Mouse (Mus musculus): ENCODE results near the gene Tpsg1. TPM values are rescaled to one million over a fixed set of nuclear protein-coding genes. Genes with fewer than 3 reads are reported as not detected.

Gene Tpsg1
- polyA plus RNA-seq, 1 experiment from 2014 or later: 0.47 TPM

- no peak; the same call in 1 of the 2 replicates for ATAC-seq (replicated peaks; ENCODE audit: low FRiP score)
- WGBS: 31% methylated on average over 9 of the region's 9 CpGs
- no peaks in the 10 kb centered on the region for H3K27me3 ChIP-seq
Observed at GRCm38 (mm10) chr17:25374011-25374410, 4.9 kb downstream of the Tpsg1 start.

GRCm38 (mm10) chr17:25394526-25394925 lies 25.5 kb downstream of the Tpsg1 start:
- Histone ChIP-seq H3K4me2 (no peak overlapping the region), H3K4me3 (replicated peaks) (no peak overlapping the region), H3K27ac (no peak overlapping the region), H3K27me3 (no peaks in the 10 kb centered on the region), H3K9me3 (replicated peaks) (no peaks in the 10 kb centered on the region), H3K4me1 (no peaks in the 10 kb centered on the region), H3K36me3 (peaks cover 4% of the 10 kb centered on the region; the same call in 1 of the 2 replicates), H3K9ac (no peak overlapping the region)
- 85% methylated on average over 4 of the region's 4 CpGs for WGBS
- ATAC-seq (replicated peaks; ENCODE audit: low FRiP score): no peak

More at GRCm38 (mm10) chr17:25374011-25374410, 4.9 kb downstream of the Tpsg1 start:
- H3K4me2 ChIP-seq: no peak overlapping the region
- no peak overlapping the region for H3K9ac ChIP-seq
- H3K4me3 ChIP-seq (replicated peaks): no peak overlapping the region
- no peak overlapping the region for H3K27ac ChIP-seq
- no peaks in the 10 kb centered on the region; the same call in 1 of the 2 replicates for H3K36me3 ChIP-seq
- H3K4me1 ChIP-seq: peaks cover 4% of the 10 kb centered on the region; the same call in 1 of the 2 replicates
- H3K9me3 ChIP-seq (replicated peaks): no peaks in the 10 kb centered on the region

- Histone ChIP-seq H3K27me3 (no peaks in the 10 kb centered on the region), H3K36me3 (no peaks in the 10 kb centered on the region), H3K4me3 (replicated peaks) (no peak overlapping the region), H3K9me3 (replicated peaks) (no peaks in the 10 kb centered on the region), H3K4me1 (peaks cover 17% of the 10 kb centered on the region), H3K27ac (no peak overlapping the region), H3K4me2 (no peak overlapping the region), H3K9ac (no peak overlapping the region)
- 33% methylated on average over 14 of the region's 14 CpGs for WGBS
- ATAC-seq (replicated peaks; ENCODE audit: low FRiP score): peak; percentile 26; the same call in 1 of the 2 replicates
Observed at GRCm38 (mm10) chr17:25397804-25398519, 28.9 kb downstream of the Tpsg1 start.

- H3K36me3 ChIP-seq: no peaks in the 10 kb centered on the region
- no peak for ATAC-seq (replicated peaks; ENCODE audit: low FRiP score)
- no peak overlapping the region for H3K4me2 ChIP-seq
- H3K9me3 ChIP-seq (replicated peaks): no peaks in the 10 kb centered on the region
- peaks cover 17% of the 10 kb centered on the region for H3K4me1 ChIP-seq
- no peaks in the 10 kb centered on the region for H3K27me3 ChIP-seq
- no peak overlapping the region for H3K27ac ChIP-seq
- WGBS: 37% methylated on average over 13 of the region's 13 CpGs
- H3K9ac ChIP-seq: no peak overlapping the region
- H3K4me3 ChIP-seq (replicated peaks): no peak overlapping the region
Observed at GRCm38 (mm10) chr17:25398520-25398838, 29.4 kb downstream of the Tpsg1 start.

GRCm38 (mm10) chr17:25400443-25400842 lies 31.4 kb downstream of the Tpsg1 start:
- Histone ChIP-seq H3K9ac (no peak overlapping the region), H3K27me3 (no peaks in the 10 kb centered on the region), H3K4me1 (peaks cover 32% of the 10 kb centered on the region), H3K36me3 (no peaks in the 10 kb centered on the region), H3K4me2 (no peak overlapping the region), H3K9me3 (replicated peaks) (no peaks in the 10 kb centered on the region), H3K4me3 (replicated peaks) (no peak overlapping the region), H3K27ac (no peak overlapping the region)
- WGBS: 11% methylated on average over 7 of the region's 7 CpGs
- no peak for ATAC-seq (replicated peaks; ENCODE audit: low FRiP score)

GRCm38 (mm10) chr17:25401491-25401890 lies 32.4 kb downstream of the Tpsg1 start:
- no peaks in the 10 kb centered on the region for H3K9me3 ChIP-seq (replicated peaks)

GRCm38 (mm10) chr17:25402224-25402623 lies 33.2 kb downstream of the Tpsg1 start:
- Histone ChIP-seq H3K36me3 (no peaks in the 10 kb centered on the region), H3K27me3 (no peaks in the 10 kb centered on the region), H3K9me3 (replicated peaks) (no peaks in the 10 kb centered on the region), H3K4me1 (peaks cover 50% of the 10 kb centered on the region), H3K4me3 (replicated peaks) (no peak overlapping the region), H3K27ac (peak overlapping the region; percentile 55), H3K4me2 (no peak overlapping the region), H3K9ac (no peak overlapping the region)
- WGBS: 68% methylated on average over 13 of the region's 13 CpGs
- ATAC-seq (replicated peaks; ENCODE audit: low FRiP score): no peak

More at GRCm38 (mm10) chr17:25401491-25401890, 32.4 kb downstream of the Tpsg1 start:
- Histone ChIP-seq H3K4me1 (peaks cover 43% of the 10 kb centered on the region), H3K27me3 (no peaks in the 10 kb centered on the region), H3K4me3 (replicated peaks) (no peak overlapping the region), H3K9ac (no peak overlapping the region), H3K4me2 (no peak overlapping the region), H3K27ac (peak overlapping the region; percentile 55), H3K36me3 (no peaks in the 10 kb centered on the region)
- WGBS: 47% methylated on average over 4 of the region's 4 CpGs
- no peak for ATAC-seq (replicated peaks; ENCODE audit: low FRiP score)

- H3K9ac ChIP-seq: no peak overlapping the region
- no peaks in the 10 kb centered on the region for H3K27me3 ChIP-seq
- no peak for ATAC-seq (replicated peaks; ENCODE audit: low FRiP score)
- peaks cover 60% of the 10 kb centered on the region for H3K4me1 ChIP-seq
- H3K36me3 ChIP-seq: no peaks in the 10 kb centered on the region
- H3K4me3 ChIP-seq (replicated peaks): no peak overlapping the region
- H3K27ac ChIP-seq: no peak overlapping the region
- no peak overlapping the region for H3K4me2 ChIP-seq
- no peaks in the 10 kb centered on the region for H3K9me3 ChIP-seq (replicated peaks)
- WGBS: 54% methylated on average over 3 of the region's 3 CpGs
Observed at GRCm38 (mm10) chr17:25404190-25404589, 35.1 kb downstream of the Tpsg1 start.

GRCm38 (mm10) chr17:25405224-25405895 lies 36.3 kb downstream of the Tpsg1 start:
- Histone ChIP-seq H3K4me2 (0 out of 2 replicates have a peak overlapping the region, but pooled peaks have one; percentile 5), H3K9me3 (replicated peaks) (no peaks in the 10 kb centered on the region), H3K27me3 (no peaks in the 10 kb centered on the region), H3K36me3 (no peaks in the 10 kb centered on the region), H3K4me1 (peaks cover 65% of the 10 kb centered on the region), H3K27ac (peak overlapping the region; percentile 74), H3K9ac (0 out of 2 replicates have a peak overlapping the region, but pooled peaks have one; percentile 21), H3K4me3 (replicated peaks) (no peak overlapping the region)
- ATAC-seq (replicated peaks; ENCODE audit: low FRiP score): peak; percentile 50
- 8% methylated on average over 10 of the region's 10 CpGs for WGBS

GRCm38 (mm10) chr17:25406011-25406441 lies 37.0 kb downstream of the Tpsg1 start:
- H3K4me2 ChIP-seq: 0 out of 2 replicates have a peak overlapping the region, but pooled peaks have one; percentile 3
- no peak for ATAC-seq (replicated peaks; ENCODE audit: low FRiP score)
- peak overlapping the region; percentile 74 for H3K27ac ChIP-seq
- peak overlapping the region; percentile 21; the same call in 1 of the 2 replicates for H3K9ac ChIP-seq
- H3K4me3 ChIP-seq (replicated peaks): no peak overlapping the region
- H3K9me3 ChIP-seq (replicated peaks): no peaks in the 10 kb centered on the region
- peaks cover 72% of the 10 kb centered on the region for H3K4me1 ChIP-seq
- WGBS: 17% methylated on average over 6 of the region's 6 CpGs
- H3K36me3 ChIP-seq: no peaks in the 10 kb centered on the region
- H3K27me3 ChIP-seq: no peaks in the 10 kb centered on the region

GRCm38 (mm10) chr17:25407352-25407751 lies 38.3 kb downstream of the Tpsg1 start:
- no peak overlapping the region for H3K4me2 ChIP-seq
- no peak overlapping the region for H3K9ac ChIP-seq
- H3K36me3 ChIP-seq: no peaks in the 10 kb centered on the region
- no peak for ATAC-seq (replicated peaks; ENCODE audit: low FRiP score)
- peaks cover 67% of the 10 kb centered on the region for H3K4me1 ChIP-seq
- no peak overlapping the region for H3K4me3 ChIP-seq (replicated peaks)
- no peaks in the 10 kb centered on the region for H3K9me3 ChIP-seq (replicated peaks)
- no peak overlapping the region for H3K27ac ChIP-seq
- no peaks in the 10 kb centered on the region for H3K27me3 ChIP-seq
- 84% methylated on average over 4 of the region's 4 CpGs for WGBS

GRCm38 (mm10) chr17:25408302-25408999 lies 39.4 kb downstream of the Tpsg1 start:
- no peak overlapping the region for H3K9ac ChIP-seq
- H3K4me2 ChIP-seq: no peak overlapping the region
- H3K27ac ChIP-seq: no peak overlapping the region
- H3K4me3 ChIP-seq (replicated peaks): no peak overlapping the region
- peaks cover 61% of the 10 kb centered on the region for H3K4me1 ChIP-seq
- H3K27me3 ChIP-seq: no peaks in the 10 kb centered on the region
- no peak for ATAC-seq (replicated peaks; ENCODE audit: low FRiP score)
- WGBS: 79% methylated on average over 7 of the region's 7 CpGs
- no peaks in the 10 kb centered on the region for H3K36me3 ChIP-seq
- H3K9me3 ChIP-seq (replicated peaks): no peaks in the 10 kb centered on the region
